Mouse (Mus musculus) CD4-positive, CD25-positive, alpha-beta regulatory T cell, adult 4 months (primary cell): ENCODE results near the gene Retnlb. TPM values are rescaled to one million over a fixed set of nuclear protein-coding genes. Genes with fewer than 3 reads are reported as not detected.

ENCODE experiments used
- polyA plus RNA-seq, 2 experiments: library from polyadenylated mRNA; unstranded; fragments of 100-300 nt; shearing (Covaris generic); gene quantifications; one replicate each; pipeline ENCODE4 v1.2.1; 2017

The Retnlb gene
- polyA plus RNA-seq, 2 experiments from 2014 or later, result not detected

Other genes starting within 250 kb of the Retnlb start
- 100 to 1,000 TPM; 122 to 148 TPM for gene Trat1, start 44.8 kb upstream of the Retnlb start, polyA plus RNA-seq
- not detected for gene Retnla, start 25.7 kb downstream of the Retnlb start, polyA plus RNA-seq
- gene Retnlg, start 55.8 kb downstream of the Retnlb start, polyA plus RNA-seq, result not detected
- 1 to 10 TPM; 5.4 to 5.6 TPM for gene Dzip3, start 177.3 kb downstream of the Retnlb start, polyA plus RNA-seq
- gene Cip2a, start 177.3 kb downstream of the Retnlb start, polyA plus RNA-seq, result 1 to 10 TPM; 4.5 to 5.5 TPM
- under 1 TPM; 0.32 to 0.44 TPM for gene Myh15, start 240.6 kb downstream of the Retnlb start, polyA plus RNA-seq